Mouse (Mus musculus) megakaryocyte, embryonic 14.5 days (primary cell): Measurements from ENCODE around the gene Fam124b.

ENCODE experiments used
- FLI1 ChIP-seq: IDR thresholded peaks from 2 replicates; pipeline ENCODE4 v1.6.1; 2012; ENCODE audit warnings: low read length, inconsistent platforms, mixed read lengths
- GATA1 ChIP-seq: IDR thresholded peaks from 3 replicates; pipeline ENCODE4 v1.6.1; 2012; ENCODE audit warnings: mixed read lengths, low read length, inconsistent platforms, borderline replicate concordance

GRCm38 (mm10) chr1:80162943-80163342, 55.3 kb downstream of the Fam124b start:
- no peak for TF ChIP-seq GATA1
- no peak for TF ChIP-seq FLI1
